Mouse (Mus musculus) kidney, postnatal 36 days (tissue): Measurements from ENCODE around the gene Efcc1.
"Not testable (repeated sequence)": the region's sequence is repeated elsewhere in the genome, so short reads cannot be mapped to it uniquely, and the experiment has no call there.

Source experiments
- DNase-seq, 2 experiments: peaks; one replicate each; pipeline ENCODE4 v3.0.0; 2021 to 2022; ENCODE audit warnings: mixed read lengths in 2 of 2

Gene Efcc1

DNA sequence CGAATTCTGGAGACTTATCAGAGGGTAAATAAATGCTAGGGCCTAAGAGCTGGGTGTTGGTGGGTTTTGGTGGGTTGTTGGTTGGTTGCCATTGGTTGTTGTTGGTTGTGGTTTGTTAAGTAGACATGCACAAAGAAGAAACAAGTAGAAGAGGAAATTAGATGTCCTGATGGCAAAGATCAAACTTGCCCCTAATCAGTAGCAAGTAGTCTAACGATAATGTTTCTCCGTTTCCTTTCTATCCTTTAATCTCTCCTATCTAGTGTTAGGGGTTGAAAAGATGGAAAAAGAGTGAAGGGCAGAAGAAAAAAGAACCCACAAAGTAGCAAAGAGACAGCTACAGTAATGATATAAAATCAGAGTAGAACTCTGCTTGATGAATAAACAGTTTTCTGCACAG lies 14.0 kb downstream of the Efcc1 start:
- DNase-seq = no peak

DNA sequence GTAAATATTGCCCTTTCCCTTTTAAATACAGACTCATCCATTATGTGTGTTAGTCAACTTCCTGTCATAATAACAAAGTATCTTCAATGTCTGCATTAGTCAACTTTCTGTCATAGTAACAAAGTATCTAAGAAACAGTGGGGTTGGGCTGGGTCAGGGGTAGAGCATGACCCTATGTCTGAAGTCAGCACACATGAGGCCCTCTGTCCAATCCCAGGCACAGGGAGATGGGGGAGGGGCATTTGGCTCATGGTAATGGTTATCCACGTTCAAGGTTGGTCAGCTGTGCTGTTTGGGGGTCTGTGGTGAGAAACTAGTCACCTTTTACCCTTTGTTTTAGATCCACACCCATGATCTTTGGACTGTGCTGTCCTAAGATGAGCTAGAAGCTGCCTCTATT lies 14.6 kb downstream of the Efcc1 start:
- DNase-seq = peak; percentile 46 to 53

DNA sequence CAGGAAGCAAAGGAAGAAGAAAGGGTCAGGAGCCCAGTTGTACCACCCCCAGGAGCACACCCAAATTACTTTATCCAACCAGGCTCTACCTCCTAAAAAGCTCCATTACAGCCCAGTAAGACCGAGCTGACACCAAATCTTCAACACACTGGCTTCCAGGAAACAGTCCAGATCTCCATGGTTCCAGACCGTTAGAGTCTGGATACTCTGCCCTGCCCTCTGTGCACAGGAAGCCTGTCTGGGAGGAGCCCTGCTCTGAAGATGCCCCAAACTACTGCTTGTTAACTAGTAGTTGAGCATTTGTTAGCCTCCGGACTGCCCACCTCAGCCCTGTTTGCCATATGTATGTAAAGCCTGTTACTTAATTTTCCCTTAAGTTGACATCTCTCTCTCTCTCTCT lies 15.4 kb downstream of the Efcc1 start:
- DNase-seq = no peak

DNA sequence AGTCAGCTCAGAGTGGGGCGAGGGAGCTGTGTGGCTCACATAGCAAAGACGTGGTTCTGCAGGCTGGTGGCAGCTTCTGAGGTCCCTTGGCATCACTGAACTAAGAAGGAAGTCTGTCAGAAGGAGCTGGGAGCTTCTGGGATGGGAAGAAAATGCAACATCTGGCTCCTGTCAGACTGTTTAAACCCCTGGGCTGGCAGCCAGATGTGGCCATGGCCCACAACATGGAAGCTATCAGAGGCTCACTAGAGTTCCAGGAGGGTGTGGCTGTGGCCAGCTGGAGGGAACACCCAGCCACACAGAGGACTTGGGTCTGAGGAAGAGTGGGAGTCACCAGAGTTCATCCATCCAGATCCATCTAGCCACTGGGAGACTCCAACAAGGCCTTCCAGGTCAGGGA lies 16.2 kb downstream of the Efcc1 start:
- DNase-seq = peak in 1 of 2 experiments; percentile 32

- no peak for DNase-seq
Observed at GRCm38 (mm10) chr6:87748078-87748477, 17.4 kb downstream of the Efcc1 start.

- DNase-seq = no peak
Observed at GRCm38 (mm10) chr6:87748531-87748930, 17.9 kb downstream of the Efcc1 start.

DNA sequence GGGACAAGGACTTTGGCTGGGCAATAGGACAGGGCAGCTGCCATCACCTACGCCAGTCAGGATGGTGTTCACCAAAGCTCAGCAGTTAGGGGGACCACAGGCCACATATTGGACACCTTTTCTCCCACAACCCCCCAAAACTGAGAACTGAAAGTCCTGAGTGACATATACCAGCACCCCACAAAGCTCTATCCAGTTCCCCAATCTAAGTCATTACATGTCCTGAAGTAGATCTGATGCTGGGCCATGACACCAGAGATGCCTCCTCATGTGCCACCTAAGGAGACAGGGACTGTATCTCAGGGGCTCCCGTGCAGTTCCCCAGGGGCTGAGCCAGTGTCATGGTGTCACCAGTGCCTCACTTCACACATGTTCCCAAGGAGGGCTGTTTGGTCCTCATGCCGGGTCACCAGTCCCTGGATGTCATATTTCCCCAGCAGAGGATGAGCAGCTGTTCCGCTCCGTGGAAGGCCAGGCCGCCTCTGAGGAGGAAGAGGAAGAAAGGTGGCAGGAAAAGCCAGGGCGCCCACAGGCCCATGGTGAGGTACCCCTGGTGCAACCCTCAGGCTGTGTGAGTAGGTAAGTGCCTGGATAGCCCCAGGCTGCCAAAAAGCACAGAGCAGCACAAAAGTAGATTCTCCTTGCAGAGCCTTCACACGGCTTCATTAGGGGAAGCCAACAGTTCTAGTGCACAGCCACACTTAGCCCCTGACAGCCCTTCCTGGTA lies 19.7 kb downstream of the Efcc1 start:
- no peak for DNase-seq

GRCm38 (mm10) chr6:87751574-87751973 lies 20.9 kb downstream of the Efcc1 start:
- no peak for DNase-seq

DNA sequence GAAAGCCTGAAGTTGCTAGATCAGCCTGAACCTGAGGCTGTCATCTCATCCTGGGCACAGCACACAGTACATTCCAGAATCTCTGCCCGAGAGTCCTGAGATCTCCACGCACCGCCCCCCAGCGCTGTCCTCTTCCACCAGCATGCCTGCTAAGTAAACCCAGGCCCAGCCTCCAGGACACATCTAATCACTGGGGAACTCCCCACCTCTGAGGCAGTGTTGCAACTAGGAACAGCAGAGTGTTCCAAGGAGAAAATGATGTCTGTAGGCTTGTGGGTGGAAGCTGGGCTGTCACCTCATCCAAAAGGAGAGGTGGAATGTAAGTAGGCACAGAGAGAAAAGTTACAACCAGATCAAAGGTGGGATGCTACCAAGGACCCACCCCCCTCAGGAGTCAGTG lies 24.5 kb downstream of the Efcc1 start:
- no peak for DNase-seq

DNA sequence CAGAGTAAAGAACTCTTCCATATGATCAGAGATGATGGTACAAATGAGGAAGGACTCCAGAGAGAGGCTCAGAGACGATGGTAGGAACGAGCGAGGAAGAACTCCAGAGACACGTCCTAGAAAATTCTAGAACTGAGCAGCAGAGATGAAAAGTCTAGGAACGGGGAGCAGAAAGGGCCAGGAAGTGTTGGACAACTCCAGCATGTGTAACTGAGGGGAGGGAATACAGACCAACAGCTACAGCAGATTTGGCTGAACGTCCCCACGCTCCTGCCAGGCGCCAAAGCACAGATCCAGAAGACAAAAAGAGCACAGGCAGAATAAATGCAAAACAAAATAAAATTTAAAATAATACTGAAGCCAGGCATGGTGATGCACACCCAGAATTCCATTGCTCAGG lies 26.2 kb downstream of the Efcc1 start:
- DNase-seq = no peak

DNA sequence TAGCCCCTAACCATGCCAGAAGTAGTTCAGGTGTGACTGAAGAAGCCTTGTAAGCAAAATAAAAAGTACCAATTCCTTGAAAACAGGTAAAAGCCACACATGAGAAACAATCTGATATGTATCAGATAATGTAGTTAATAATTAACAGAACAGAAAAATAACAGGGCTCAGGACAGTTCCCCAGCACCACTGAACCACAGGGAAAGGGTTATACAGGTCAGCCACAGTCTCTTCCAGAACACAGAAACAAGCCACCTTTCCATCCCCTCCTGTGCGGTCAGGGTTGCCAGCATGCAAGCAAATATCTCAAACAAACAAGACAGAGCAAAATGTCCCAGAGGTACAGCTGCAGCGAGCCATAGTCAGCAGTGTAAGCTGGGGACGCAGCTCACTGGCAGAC lies 28.7 kb downstream of the Efcc1 start:
- no peak for DNase-seq

DNA sequence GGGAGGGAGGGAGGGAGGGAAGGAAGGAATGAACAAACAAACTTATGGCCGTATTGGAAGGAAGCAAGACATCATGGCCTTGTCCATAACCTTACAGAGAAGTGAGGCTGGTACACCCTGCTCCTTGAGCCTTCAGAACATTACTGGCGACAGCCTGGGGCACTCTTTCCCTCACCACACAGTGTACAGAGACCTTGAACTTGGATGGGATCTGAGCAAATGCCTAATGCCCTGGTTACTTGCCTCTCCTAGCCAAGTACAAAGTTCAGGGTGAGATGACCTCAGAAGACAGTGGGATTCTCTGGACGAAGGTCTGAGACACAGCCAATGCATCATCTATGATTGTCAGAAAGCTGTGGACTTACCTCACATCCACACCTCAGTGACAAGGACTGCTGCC lies 29.2 kb downstream of the Efcc1 start:
- DNase-seq = peak; percentile 31 to 32

- DNase-seq = no peak
Observed at GRCm38 (mm10) chr6:87762161-87762560, 31.5 kb downstream of the Efcc1 start.

DNA sequence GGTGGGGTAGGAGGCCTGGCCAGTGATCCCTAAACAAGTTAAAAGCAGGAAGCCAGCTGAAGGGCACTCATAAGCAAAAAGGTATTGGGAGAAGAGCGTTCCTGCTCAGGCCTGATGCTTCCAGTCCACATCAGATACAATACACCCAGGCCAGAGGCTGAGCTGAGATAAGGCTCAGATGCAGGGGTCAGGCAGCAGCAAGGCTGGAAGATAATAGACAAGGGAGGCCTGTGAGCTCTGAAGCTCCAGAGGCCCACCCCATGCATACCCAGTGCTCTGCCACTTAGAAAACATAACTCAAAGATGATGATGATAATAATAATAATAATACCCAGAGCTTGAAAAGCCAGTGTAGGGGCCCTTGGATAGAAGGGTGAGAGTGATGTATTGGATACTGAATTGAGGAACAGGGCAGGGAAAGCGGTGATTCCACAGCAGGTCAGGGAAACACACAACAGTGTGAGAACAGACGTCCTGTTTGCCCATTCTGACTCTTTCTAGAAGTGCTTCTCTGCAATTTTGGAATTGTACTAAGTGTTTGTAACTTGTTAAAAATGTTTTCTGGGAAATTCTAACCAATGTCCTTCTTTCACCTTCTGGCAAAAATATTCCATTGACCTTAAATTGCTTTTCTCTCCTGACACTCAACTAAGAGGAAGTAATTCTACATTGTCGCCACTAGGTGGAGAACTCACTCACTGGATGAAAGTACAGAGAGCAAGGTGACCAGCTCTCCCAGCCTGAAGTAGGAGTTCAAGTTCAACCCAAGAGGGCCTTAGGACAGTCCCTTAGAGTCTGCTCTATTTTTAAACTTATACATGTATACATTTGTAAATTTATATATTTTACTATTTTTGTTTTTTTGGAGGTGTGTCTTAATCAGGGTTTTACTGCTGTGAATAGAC lies 33.0 kb downstream of the Efcc1 start:
- DNase-seq = peak; percentile 24 to 62

DNA sequence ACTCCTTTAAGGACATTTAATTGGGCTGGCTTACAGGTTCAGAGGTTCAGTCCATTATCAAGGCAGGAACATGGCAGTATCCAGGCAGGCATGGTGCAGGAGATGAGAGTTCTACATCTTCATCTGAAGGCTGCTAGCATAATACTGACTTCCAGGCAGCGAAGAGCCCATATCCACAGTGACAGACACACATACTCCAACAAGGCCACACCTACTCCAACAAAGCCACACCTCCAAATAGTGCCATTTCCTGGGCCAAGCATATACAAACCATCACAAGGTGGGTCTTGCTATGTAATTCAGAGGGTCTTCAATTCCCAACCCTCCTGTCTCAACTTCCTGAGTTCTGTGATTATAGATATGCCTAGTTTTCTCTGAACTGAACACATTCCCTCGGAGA lies 33.6 kb downstream of the Efcc1 start:
- DNase-seq = not testable (repeated sequence)

GRCm38 (mm10) chr6:87770626-87771025 lies 40.0 kb downstream of the Efcc1 start:
- peak in 1 of 2 experiments; percentile 45 for DNase-seq

DNA sequence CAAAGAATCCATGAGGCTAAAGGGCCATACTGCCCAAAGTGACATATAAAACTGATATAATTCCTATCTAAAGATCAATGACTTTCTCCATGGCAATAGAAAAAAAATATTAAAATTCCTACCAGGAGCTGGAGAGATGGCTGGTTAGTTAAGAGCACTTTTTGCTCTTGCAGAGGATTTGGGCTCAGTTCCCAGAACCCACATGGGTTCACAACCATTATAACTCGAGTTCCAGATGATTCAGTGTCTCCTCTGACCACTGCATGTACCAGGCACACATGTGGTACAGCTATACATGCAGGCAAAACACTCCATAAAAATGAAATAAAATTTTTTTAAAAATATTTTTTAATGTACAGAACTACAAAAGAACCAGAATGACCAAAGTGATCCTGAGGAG lies 43.8 kb downstream of the Efcc1 start:
- no peak for DNase-seq

DNA sequence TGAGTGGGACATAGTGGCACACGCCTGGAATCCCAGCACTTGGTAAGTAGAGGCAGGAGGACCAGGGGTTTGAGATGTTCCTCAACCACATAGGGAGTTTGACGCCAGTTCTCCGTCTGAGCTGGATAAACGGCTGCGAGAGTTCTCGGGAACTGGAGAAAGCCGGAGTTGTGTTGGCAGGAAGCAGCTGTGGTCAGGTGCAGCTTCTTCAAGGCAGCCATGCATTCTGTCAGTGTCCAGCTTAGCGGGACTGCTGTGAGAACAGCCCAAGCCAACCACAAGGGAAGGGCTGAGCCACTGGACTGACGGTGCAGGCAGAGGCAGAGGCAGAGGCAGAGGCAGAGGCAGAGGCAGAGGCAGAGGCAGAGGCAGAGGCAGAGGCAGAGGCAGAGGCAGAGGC lies 44.2 kb downstream of the Efcc1 start:
- DNase-seq = no peak

DNA sequence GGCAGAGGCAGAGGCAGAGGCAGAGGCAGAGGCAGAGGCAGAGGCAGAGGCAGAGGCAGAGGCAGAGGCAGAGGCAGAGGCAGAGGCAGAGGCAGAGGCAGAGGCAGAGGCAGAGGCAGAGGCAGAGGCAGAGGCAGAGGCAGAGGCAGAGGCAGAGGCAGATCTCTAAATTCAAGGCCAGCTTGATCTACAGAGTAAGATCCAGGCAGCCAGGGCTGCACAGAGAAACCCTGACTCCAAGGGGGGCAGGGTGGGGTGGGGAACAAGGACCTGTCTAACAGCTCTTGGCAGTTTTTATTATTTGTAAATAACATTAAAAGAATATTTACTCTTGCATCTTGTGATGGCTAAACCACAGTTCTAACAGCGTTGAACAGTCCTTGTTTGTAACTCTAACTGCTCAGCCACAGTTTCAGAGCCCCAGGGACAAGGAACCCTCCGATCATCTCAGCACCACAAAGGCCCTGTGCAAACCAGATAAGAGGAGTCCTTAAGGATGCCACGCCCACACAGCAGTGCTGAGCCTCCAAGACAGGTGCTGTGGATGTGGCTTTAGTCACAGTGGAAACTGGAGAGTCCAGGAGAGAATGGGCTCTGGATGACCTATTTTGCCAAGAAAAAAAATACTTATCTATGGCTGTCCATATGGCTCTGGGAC lies 45.0 kb downstream of the Efcc1 start:
- no peak for DNase-seq

DNA sequence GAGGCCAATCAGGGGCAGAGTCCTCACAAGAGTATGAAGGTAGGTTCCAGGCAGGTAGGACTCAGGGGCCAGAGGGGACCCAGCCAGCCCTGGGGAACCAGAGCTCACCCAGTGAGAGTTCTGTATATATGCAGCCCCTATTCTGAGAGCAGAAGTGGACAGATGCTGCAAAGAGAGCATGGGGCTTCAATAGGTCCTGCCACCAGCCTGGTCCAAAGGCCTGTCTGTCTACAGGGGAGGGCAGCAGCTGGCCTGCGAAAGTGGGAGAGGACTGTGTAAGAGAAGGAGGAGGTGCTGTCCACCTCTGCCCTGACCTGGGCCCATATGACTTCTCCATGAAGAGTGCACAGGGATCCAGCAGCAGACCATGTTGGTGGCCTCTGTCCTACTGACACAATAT lies 46.0 kb downstream of the Efcc1 start:
- no peak for DNase-seq

GRCm38 (mm10) chr6:87777842-87778241 lies 47.2 kb downstream of the Efcc1 start, which contains the start of gene Gp9:
Gene Gp9, plus strand, starts transcription at chr6:87778072.
- no peak for DNase-seq

GRCm38 (mm10) chr6:87778294-87779173 lies 47.9 kb downstream of the Efcc1 start:
- peak; percentile 49 to 50 for DNase-seq
